19 mouse cellular contexts compared by ENCODE assay signal in genomic region chr2:26973960-26974359, GRCm38 (mm10). TPM values are rescaled to one million over a fixed set of nuclear protein-coding genes. Genes with fewer than 3 reads are reported as not detected.
DNase-seq lines count a peak whose midpoint lies in the region; ATAC-seq and TF ChIP-seq lines count a peak whose summit lies in the region.
"Had no signal": no experiment of that assay in that cellular context is flagged by ENCODE, and none has a peak within 500 bp of the region (broad histone marks: within the 10 kb centered on the region; RNA-seq: fewer than 3 reads in every experiment).

No protein-coding gene starts in this region.

- H3K27ac ChIP-seq in left cerebral cortex, adult 2 months = no peak overlapping the region
- H3K27ac ChIP-seq: embryonic facial prominence, embryonic 13.5 days; forebrain, embryonic 13.5 days; kidney, postnatal 0 days; lung, embryonic 15.5 days; stomach, embryonic 15.5 days had no signal

- peak; percentile 42 for DNase-seq in A20 (ENCODE audit: low read depth, low spot score)
- DNase-seq in CD4-positive, CD25-positive, alpha-beta regulatory T cell, adult 2 months (ENCODE audit: low read depth, low spot score) = peak; percentile 16
- no peak for DNase-seq in adrenal gland, postnatal 10 days
- DNase-seq in left cerebral cortex, adult 2 months (ENCODE audit: extremely low spot score in 1 of 2, low spot score in 2 of 2) = no peak
- DNase-seq in urinary bladder, postnatal 25 days (ENCODE audit: low spot score) = no peak
- DNase-seq: adrenal gland, adult 8-10 months; cerebellum, postnatal 25 days; heart, postnatal 14 days; layer of hippocampus, adult 9-11 months; left cerebral cortex, postnatal 4 days had no signal

- no peak for TF ChIP-seq CTCF in left cerebral cortex, adult 2 months (IDR thresholded peaks at IDR 0.05)

- peak; percentile 42 to 64; a peak in 2 of 4 replicates for ATAC-seq in hematopoietic stem cell, adult 5-6 weeks (replicated peaks in 1 of 2; ENCODE audit: insufficient read depth in 1 of 2, low FRiP score in 2 of 2, low TSS enrichment in 1 of 2, low read depth in 1 of 2, poor library complexity in 2 of 2, severe bottlenecking in 2 of 2)
- ATAC-seq in monocyte, adult 5-6 weeks (replicated peaks; ENCODE audit: insufficient number of reproducible peaks, low FRiP score, low TSS enrichment, poor library complexity, severe bottlenecking) = peak; percentile 64
- ATAC-seq: forebrain, embryonic 13.5 days had no signal

- intact Hi-C loops in left cerebral cortex, adult 2 months (cut with DNase I) = no loop called here

- no peak overlapping the region for H3K4me3 ChIP-seq in left cerebral cortex, adult 2 months
- H3K4me3 ChIP-seq: embryonic facial prominence, embryonic 13.5 days; forebrain, embryonic 13.5 days; lung, embryonic 15.5 days; stomach, embryonic 15.5 days had no signal

RNA-seq across cellular contexts. Expression of gene Adamts13, which starts 0.7 kb away (rescaled TPM):
- not detected in 2 replicates for total RNA-seq in hematopoietic stem cell, adult 5-6 weeks (2017)
- 0.57 TPM in 1 of 3 replicates, not detected in the others for total RNA-seq in monocyte, adult 5-6 weeks (2017)
- total RNA-seq in adrenal gland, postnatal 10 days (2021) = 1 to 10 TPM; 1.9 to 3.1 TPM
- total RNA-seq in left cerebral cortex, adult 2 months (2021) = 1 to 10 TPM; 1.8 to 2.3 TPM
- total RNA-seq: adrenal gland, adult 8-10 months; gastrocnemius, adult 8-10 months; heart, adult 8-10 months; heart, postnatal 14 days; left cerebral cortex, postnatal 4 days had no signal

RNA-seq across cellular contexts. Expression of gene Rexo4, which starts 9.8 kb away (rescaled TPM):
- total RNA-seq in hematopoietic stem cell, adult 5-6 weeks (2017) = 93.1 and 120 TPM in 2 replicates
- total RNA-seq in monocyte, adult 5-6 weeks (2017) = 49.0 to 99.1 TPM (median 49.2 TPM) in 3 replicates
- total RNA-seq in adrenal gland, postnatal 10 days (2021) = 10 to 100 TPM; 28.6 to 31.0 TPM
- total RNA-seq in left cerebral cortex, adult 2 months (2021) = 10 to 100 TPM; 60.1 to 69.6 TPM

RNA-seq across cellular contexts. Expression of gene Cacfd1, which starts 35.8 kb away (rescaled TPM):
- total RNA-seq in hematopoietic stem cell, adult 5-6 weeks (2017) = 5.8 and 7.4 TPM in 2 replicates
- total RNA-seq in monocyte, adult 5-6 weeks (2017) = 9.2 to 22.9 TPM (median 11.8 TPM) in 3 replicates
- 10 to 100 TPM; 40.6 to 42.0 TPM for total RNA-seq in adrenal gland, postnatal 10 days (2021)
- 10 to 100 TPM; 46.3 to 48.2 TPM for total RNA-seq in left cerebral cortex, adult 2 months (2021)

RNA-seq across cellular contexts. Expression of gene Stkld1, which starts 40.1 kb away (rescaled TPM):
- total RNA-seq in hematopoietic stem cell, adult 5-6 weeks (2017) = not detected in 2 replicates
- not detected in 3 replicates for total RNA-seq in monocyte, adult 5-6 weeks (2017)
- total RNA-seq in adrenal gland, postnatal 10 days (2021) = under 1 TPM; 0.18 to 0.27 TPM
- under 1 TPM in 1 of 2 experiments, not detected in 1; 0.37 TPM for total RNA-seq in left cerebral cortex, adult 2 months (2021)
- total RNA-seq: gastrocnemius, adult 8-10 months; heart, adult 8-10 months had no signal

RNA-seq across cellular contexts. Expression of gene Surf4, which starts 40.2 kb away (rescaled TPM):
- total RNA-seq in hematopoietic stem cell, adult 5-6 weeks (2017) = 54.8 and 64.1 TPM in 2 replicates
- total RNA-seq in monocyte, adult 5-6 weeks (2017) = 69.0 to 90.1 TPM (median 80.5 TPM) in 3 replicates
- 100 to 1,000 TPM; 118 to 141 TPM for total RNA-seq in adrenal gland, postnatal 10 days (2021)
- 10 to 100 TPM; 46.6 to 50.0 TPM for total RNA-seq in left cerebral cortex, adult 2 months (2021)

Comparison
In these comparisons a context has a peak if more than half of its experiments do, and no peak if none do; other contexts are left out.
1. DNase-seq: peak in A20 (single experiment) and CD4-positive, CD25-positive, alpha-beta regulatory T cell, adult 2 months (single experiment); none in adrenal gland, postnatal 10 days (single experiment), left cerebral cortex, adult 2 months (0 of 2) and urinary bladder, postnatal 25 days (single experiment).